Mouse (Mus musculus) splenic B cell, adult 2 months (primary cell): ENCODE data around the gene Hagh.

Experiments
- DNase-seq: peaks from one replicate; pipeline ENCODE4 v3.0.0-alpha.2; 2011; ENCODE audit warnings: low read depth, low spot score
- H3K27me3 ChIP-seq: 2 replicates; pipeline ENCODE4 v1.6.1; 2012; ENCODE audit warnings: mild to moderate bottlenecking, low read length, moderate library complexity, mixed read lengths; ENCODE audit not compliant: control insufficient read depth, poor library complexity, insufficient read depth, severe bottlenecking
- H3K36me3 ChIP-seq: 2 replicates; pipeline ENCODE4 v1.6.1; 2012; ENCODE audit warnings: mild to moderate bottlenecking, low read length, moderate library complexity, mixed read lengths; ENCODE audit not compliant: control insufficient read depth, poor library complexity, insufficient read depth, severe bottlenecking

Hagh gene

DNA sequence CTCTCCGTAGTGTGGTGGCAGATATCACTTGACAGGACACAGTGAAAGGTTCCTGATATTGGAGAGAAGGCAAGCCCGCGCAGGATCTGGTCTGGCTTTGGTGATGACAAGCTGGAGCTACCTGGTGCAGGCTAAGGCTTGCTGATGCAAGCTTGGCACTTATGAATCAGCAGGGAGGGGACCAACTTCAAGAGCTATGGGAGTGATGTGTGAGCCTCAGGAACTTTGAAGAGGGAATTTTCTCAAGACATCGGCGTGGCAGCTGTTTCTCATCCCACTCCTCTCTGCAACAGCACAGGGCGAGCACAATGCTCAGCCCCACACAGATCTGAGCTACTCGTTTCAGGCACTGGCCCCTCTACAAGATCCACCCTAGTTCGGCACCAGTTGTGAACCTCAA, at the start of gene Hagh:
TSS of gene Hagh (plus strand) at position 302 of the 400 bp plus-strand sequence.
- Histone ChIP-seq H3K36me3 (no peaks in the 10 kb centered on the region), H3K27me3 (no peaks in the 10 kb centered on the region)
- no peak for DNase-seq

DNA sequence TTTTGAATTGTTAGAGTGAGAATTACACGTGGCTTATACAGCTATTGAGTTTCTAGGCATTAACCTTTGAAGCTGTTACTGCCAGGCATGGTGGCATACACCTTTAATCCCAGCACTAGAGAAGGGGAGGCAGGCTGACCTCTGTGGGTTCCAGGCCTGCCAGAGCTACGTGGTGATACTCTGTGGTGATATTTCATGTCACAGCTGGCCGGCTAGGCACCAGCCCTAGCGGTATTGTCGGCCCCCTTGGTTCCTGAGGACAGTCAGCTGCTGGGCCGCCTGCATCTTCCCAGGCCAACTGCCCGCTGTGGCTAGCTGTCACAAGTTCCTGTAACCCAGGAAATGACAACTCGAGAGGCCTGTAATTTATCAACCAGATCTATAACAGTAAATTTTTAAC, 47.8 kb upstream of the Hagh start:
- Histone ChIP-seq H3K27me3 (no peaks in the 10 kb centered on the region), H3K36me3 (no peaks in the 10 kb centered on the region)
- no peak for DNase-seq

DNA sequence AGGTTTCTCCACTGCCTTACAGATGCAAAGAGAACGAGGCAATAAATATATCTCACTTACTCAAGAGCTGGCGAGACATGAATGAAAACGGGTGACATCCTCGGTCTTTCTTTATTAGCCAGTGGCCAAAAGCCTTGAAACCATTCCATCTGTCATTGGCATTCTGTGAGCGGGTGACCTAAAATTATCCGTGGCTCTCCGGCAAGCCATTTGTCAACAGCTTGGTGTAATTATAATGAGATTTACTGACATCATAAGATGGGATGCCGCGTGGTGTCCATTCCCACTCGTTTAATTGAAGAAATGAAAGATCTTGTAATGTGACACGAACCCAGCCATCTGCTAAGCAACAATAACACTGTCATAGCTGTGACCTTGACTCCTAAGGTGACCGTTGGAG, 45.2 kb upstream of the Hagh start:
- Histone ChIP-seq H3K27me3 (no peaks in the 10 kb centered on the region), H3K36me3 (no peaks in the 10 kb centered on the region)
- no peak for DNase-seq

DNA sequence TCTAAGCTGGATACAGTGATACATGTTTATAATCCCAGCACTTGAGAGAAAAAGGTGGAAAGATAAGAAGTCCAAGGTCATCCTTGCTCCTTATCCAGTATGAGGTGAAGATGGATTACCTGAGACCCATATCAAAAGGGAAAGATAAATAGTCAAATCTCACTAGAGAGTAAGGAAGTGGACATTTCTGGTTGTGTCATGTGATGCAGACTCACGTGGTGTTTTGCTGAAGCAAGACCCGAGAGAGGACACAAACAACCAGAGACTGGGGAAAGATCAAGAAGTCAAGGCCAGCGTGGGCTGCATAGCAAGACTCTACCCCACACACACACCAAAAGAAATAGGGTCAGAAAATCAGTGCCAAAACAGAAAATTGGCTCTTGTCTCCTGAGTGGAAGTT, 43.0 kb upstream of the Hagh start:
- Histone ChIP-seq H3K36me3 (no peaks in the 10 kb centered on the region), H3K27me3 (no peaks in the 10 kb centered on the region)
- DNase-seq = no peak

DNA sequence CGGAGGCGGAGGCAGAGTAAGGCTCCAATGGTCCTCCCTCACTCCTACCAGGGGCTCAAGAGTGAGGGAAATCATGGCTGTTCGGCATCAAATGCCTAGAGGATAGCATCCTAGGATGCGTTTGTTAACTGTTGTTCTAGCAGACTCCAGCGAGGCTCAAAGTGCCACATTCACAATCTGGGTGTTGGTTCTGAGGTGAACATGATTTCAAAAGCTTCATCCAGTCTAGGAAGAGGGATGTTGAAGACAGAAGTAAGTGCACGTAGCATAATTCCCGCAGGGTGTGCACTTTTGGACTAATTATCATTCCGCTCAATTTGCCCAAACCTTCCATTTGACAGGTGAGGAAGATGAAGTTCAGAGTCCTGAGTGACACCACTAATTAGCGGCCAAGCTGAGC, 41.7 kb upstream of the Hagh start:
- Histone ChIP-seq H3K27me3 (no peaks in the 10 kb centered on the region), H3K36me3 (no peaks in the 10 kb centered on the region)
- DNase-seq = no peak

DNA sequence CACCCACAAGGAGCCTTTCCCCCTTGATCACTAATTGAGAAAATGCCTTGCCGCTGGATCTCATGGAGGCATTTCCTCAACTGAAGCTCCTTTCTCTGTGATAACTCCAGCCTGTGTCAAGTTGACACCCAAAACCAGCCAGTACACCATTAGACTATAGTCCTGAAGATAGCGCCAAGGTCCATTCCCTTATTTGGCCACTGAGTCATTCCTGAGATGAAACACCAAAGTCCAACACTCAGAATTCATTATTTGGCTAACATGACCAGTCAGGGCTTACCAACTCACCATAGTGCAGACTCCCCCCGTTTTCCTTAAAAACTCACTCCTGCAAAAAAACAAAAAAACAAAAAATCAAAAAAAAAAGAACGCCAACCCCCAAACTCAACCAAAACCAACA, 40.5 kb upstream of the Hagh start:
- no peak for DNase-seq

DNA sequence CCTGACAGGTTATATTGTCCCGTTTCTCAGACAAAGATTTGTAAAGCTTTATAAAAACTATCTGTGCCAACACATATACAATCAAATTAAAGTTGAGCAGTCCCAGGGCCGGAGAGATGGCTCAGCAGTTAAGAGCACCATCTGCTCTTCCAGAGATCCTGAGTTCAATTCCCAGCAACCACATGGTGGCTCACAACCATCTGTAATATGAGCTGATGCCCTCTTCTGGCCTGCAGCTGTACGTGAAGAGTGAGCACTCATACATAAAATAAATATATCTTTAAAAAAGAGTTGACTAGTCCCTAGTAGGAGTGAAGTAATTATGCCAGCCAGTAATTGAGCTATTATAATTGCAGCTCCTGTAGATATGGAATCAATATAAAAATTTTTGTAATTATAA, 39.4 kb upstream of the Hagh start:
- Histone ChIP-seq H3K36me3 (no peaks in the 10 kb centered on the region), H3K27me3 (no peaks in the 10 kb centered on the region)
- DNase-seq = no peak

More for the DNA sequence above, 40.5 kb upstream of the Hagh start:
- H3K27me3 ChIP-seq = no peaks in the 10 kb centered on the region
- no peaks in the 10 kb centered on the region for H3K36me3 ChIP-seq

DNA sequence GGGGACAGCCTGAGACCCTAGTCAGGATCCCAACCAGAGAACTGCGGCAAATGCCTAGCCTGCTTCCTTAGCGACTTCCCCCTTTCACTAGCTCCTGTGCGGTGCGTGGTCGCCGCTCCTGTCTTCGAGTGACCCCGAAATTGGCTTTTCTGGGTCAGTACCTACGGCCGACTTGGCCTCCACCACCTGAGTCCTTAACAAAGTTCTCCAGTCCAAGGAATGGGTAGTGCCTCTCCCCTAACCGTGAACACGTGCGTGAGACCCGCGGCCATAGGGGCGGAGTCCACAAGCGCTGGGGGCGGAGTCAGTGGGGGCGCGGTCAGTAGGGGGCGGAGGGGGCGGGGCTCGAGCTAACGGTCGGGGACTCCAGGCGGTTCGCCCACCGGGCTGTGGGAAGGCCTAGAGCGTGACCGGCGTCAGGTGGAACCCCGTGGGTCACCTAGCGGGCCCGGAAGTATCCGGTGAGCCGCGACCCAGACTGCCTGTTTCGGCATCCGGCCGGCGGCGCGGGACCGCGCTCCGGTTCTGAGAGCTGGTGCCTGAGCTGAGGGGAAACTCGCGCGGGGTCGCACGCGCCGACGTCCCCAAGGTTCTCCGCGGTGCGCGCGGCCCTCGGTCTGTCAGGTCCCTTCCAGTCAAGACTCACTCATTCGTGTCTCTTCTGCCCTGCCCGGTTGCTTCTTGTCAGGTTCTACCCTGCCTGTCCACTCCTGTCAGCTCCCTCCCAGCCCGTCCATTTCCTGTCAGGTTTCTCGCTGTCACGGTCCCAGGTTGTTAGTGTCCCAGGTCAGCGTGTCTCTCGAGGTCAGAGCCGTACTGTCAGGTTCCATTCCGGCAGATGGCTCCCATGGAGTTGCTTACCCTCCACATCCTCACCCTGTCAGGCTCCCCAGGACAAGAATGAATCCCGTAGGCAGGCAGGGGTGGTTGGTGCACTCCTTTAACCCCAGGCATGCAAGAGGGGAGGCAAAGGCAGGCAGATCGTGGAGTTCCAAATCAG, 35.7 kb upstream of the Hagh start, which contains the start of gene Meiob:
TSS of gene Meiob (plus strand) at position 338 of the 1,000 bp plus-strand sequence.
- H3K27me3 ChIP-seq = no peaks in the 10 kb centered on the region
- peak; percentile 77 for DNase-seq
- H3K36me3 ChIP-seq = no peaks in the 10 kb centered on the region

DNA sequence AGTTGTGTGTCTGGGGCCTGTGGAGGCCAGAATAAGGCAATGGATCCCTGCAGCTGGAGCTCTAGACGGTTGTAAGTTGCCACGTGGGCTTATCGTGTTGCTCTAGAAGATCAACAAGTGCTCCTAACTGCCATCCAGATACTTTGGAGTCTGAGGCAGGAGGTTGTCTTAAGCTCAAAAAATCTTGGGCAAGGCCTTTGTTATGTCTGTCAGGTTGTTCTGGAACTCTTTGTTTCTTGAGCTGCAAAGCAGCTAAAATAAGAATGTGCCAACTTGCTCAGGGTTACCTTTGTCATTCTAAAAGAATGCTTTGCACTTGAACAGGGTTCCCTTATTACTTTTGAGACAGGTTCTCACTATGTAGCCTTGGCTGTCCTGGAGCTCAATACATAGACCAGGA, 28.7 kb upstream of the Hagh start:
- no peak for DNase-seq
- H3K36me3 ChIP-seq = no peaks in the 10 kb centered on the region
- H3K27me3 ChIP-seq = no peaks in the 10 kb centered on the region; the same call in 1 of the 2 replicates

DNA sequence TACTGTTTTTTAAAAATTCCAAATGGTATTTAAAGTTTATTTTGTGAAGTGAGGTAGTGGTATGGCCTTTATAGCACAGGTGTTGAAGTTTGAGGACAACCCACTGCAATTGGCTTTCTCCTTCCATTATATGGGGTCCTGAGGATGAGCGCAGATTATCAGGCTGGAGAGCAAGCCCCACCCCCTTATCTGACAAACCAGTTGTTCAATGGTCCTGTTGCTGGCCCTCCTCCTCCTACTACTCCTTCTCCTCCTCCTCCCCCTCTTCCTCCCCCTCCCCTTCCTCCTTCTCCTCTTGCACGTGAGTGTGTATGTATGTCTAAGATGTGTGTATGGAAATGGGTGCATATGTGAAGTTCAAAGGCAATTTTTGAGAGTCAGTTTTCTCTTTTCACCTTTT, 27.7 kb upstream of the Hagh start:
- no peak for DNase-seq
- Histone ChIP-seq H3K27me3 (no peaks in the 10 kb centered on the region; the same call in 1 of the 2 replicates), H3K36me3 (no peaks in the 10 kb centered on the region)

DNA sequence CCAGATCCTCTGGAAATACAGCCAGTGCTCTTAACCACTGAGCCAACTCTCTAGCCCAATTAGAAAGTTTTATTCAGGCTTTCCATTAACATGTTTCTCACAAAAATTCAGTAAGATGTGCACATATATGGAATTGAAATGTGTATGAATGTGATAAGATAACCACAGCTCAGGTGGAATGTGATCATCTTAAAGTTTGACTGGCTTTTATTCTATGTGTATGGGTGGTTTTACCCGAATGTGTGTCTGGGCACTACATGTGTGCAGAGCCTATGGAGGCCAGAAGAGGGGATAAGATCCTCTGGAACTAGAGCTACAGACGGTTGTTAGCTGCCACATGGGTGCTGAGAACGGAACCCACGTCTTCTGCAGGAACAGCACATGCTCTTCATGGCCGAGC, 24.7 kb upstream of the Hagh start:
- Histone ChIP-seq H3K36me3 (no peaks in the 10 kb centered on the region), H3K27me3 (no peaks in the 10 kb centered on the region; the same call in 1 of the 2 replicates)

DNA sequence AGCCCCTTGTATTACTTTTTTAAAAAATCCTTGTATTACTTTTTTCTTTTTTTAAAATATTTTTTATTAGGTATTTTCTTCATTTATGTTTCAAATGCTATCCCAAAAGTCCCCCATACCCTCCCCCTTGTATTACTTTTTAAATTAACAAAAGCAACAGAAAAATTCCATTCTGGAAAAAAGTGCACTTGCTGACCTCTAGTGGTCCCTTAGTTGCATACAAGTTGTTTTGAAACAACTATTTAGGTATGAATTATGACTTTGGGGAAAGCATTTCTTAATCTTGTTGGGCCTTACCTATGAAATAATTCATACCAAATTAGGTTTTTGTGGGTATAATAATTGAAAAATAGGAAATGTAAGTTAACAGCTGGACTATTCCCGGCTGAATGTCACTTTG, 22.4 kb upstream of the Hagh start:
- H3K27me3 ChIP-seq = no peaks in the 10 kb centered on the region
- peak; percentile 40 for DNase-seq
- H3K36me3 ChIP-seq = no peaks in the 10 kb centered on the region

More for the DNA sequence above, 24.7 kb upstream of the Hagh start:
- no peak for DNase-seq

DNA sequence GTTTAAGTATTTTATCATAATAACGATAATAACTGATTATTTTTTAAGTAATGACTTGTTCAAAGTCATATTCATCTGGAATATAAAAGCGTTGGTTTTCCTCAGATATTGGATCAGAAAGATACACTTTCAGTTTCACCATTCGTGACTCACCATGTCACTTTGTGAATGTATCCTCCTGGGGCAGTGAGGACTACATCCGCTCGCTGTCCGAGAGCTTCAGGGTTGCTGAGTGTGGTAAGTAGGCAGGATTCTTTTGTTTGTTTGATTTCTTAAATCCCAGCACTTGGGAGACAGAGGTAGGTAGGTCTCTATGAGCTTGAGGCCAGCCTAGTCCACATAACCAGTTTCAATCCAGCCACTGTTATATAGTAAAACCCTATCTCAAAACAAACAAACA, 21.8 kb upstream of the Hagh start:
- no peaks in the 10 kb centered on the region for H3K27me3 ChIP-seq
- no peaks in the 10 kb centered on the region for H3K36me3 ChIP-seq
- DNase-seq = no peak

DNA sequence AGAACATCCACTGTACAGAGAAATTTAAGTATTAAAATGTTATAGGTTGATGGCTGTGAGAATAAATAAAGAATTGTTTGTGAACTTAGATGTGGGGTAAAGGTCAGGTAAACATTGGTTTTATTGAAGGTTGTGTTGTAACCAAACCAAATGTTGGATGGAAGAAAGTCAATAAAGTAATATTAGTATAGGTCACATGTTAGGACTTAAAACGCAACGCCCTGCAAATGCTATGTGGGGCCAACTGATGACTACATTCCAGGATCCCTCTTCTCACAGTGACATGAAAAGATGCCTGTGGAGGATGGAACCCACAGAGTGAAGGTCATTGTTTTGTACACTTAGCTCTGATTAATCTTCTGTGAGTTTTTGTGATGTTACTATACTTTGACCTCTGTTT, 20.5 kb upstream of the Hagh start:
- Histone ChIP-seq H3K27me3 (no peaks in the 10 kb centered on the region), H3K36me3 (no peaks in the 10 kb centered on the region)
- DNase-seq = no peak

DNA sequence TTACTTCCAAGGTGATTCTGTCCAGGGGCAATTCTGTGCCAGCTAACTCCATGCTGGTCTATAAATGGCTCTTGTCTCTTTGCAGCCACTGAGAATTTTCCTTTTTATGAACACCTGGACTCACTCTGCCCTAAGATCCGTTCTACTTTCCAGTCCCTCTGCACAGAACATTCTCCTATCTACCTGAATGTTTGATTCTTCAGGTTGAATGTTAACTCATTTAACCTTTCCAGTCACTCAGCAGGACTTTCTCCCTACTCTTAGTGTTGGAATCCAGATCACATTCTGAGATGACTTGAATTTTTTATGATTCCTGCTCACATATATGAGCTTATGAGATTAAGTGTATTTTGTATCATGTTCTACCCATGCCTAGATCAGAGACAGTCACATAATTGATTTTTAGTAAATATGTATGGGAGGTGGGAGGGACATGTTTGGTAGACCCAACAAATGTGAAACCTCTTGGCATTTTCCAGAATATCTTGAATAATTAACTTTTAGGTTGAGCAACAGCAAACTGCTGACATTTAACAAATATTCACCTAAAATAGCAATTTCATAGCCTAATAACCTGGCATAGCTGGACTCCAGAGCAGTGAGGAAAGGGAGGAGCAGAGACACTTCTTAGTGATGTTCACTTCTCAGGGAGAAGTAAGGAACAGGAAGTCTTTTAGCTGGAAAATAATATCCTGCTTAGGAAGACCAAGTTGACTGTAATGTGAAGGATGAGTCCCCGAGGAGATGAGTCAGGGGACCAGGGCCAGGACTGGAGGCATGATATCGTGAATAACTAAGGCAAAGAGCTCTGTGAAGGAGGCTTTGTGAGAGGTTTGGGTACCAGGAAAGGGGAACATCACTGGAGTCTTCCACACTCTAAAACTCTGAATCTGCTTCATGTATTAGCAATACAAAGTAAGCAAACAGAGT, 18.3 kb upstream of the Hagh start:
- no peak for DNase-seq
- no peaks in the 10 kb centered on the region for H3K27me3 ChIP-seq
- H3K36me3 ChIP-seq = no peaks in the 10 kb centered on the region
